Comparison of ENCODE assay signal across 12 mouse cellular contexts in genomic region chr5:24039423-24039822, GRCm38 (mm10). TPM values are rescaled to one million over a fixed set of nuclear protein-coding genes. Genes with fewer than 3 reads are reported as not detected.
DNase-seq lines count a peak whose midpoint lies in the region; ATAC-seq and TF ChIP-seq lines count a peak whose summit lies in the region.
"Had no signal": no experiment of that assay in that cellular context is flagged by ENCODE, and none has a peak within 500 bp of the region (broad histone marks: within the 10 kb centered on the region; RNA-seq: fewer than 3 reads in every experiment).

No protein-coding gene starts in this region.

- H3K4me3 ChIP-seq in heart, embryonic 11.5 days (ENCODE audit: low read depth, low read length) = no peak overlapping the region
- no peak overlapping the region for H3K4me3 ChIP-seq in embryonic fibroblast, embryonic 13.5 days (ENCODE audit: insufficient read depth, low read length)
- no peak overlapping the region for H3K4me3 ChIP-seq in forebrain, embryonic 16.5 days (replicated peaks; ENCODE audit: low read length)
- H3K4me3 ChIP-seq: embryonic facial prominence, embryonic 15.5 days; hindbrain, embryonic 10.5 days had no signal

- H3K4me1 ChIP-seq in heart, embryonic 11.5 days (ENCODE audit: control insufficient read depth, insufficient read depth, low read length) = no peaks in the 10 kb centered on the region
- peaks cover 13% of the 10 kb centered on the region for H3K4me1 ChIP-seq in embryonic fibroblast, embryonic 13.5 days (ENCODE audit: control insufficient read depth, insufficient read depth, low read length)
- no peaks in the 10 kb centered on the region for H3K4me1 ChIP-seq in forebrain, embryonic 16.5 days (replicated peaks; ENCODE audit: control insufficient read depth, insufficient read depth, low read length)
- H3K4me1 ChIP-seq: hindbrain, embryonic 10.5 days had no signal

- no peak overlapping the region for H3K4me2 ChIP-seq in heart, embryonic 11.5 days
- no peak overlapping the region for H3K4me2 ChIP-seq in forebrain, embryonic 16.5 days (ENCODE audit: low read length)
- H3K4me2 ChIP-seq: embryonic facial prominence, embryonic 15.5 days had no signal

- no peaks in the 10 kb centered on the region for H3K27me3 ChIP-seq in heart, embryonic 11.5 days (ENCODE audit: control insufficient read depth, insufficient read depth, low read length)
- H3K27me3 ChIP-seq in forebrain, embryonic 16.5 days (replicated peaks; ENCODE audit: control insufficient read depth, insufficient read depth, low read length) = no peaks in the 10 kb centered on the region
- H3K27me3 ChIP-seq: embryonic facial prominence, embryonic 15.5 days had no signal

- DNase-seq in heart, adult 18-20 months = peak; percentile 61 to 82
- DNase-seq in B cell, adult 2 months = peak; percentile 57 to 69
- DNase-seq in cerebellum, adult 8-10 months = no peak
- DNase-seq in layer of hippocampus, adult 8-10 months (ENCODE audit: low spot score in 2 of 2) = no peak
- DNase-seq: midbrain, embryonic 14.5 days; right cerebral cortex, postnatal 14 days had no signal

- no peaks in the 10 kb centered on the region for H3K36me3 ChIP-seq in heart, embryonic 11.5 days (ENCODE audit: control insufficient read depth, insufficient read depth, low read length)
- H3K36me3 ChIP-seq in forebrain, embryonic 16.5 days (ENCODE audit: control insufficient read depth, insufficient read depth) = no peaks in the 10 kb centered on the region
- H3K36me3 ChIP-seq: embryonic facial prominence, embryonic 15.5 days; hindbrain, embryonic 10.5 days had no signal

- TF ChIP-seq CTCF in embryonic fibroblast, embryonic 13.5 days (IDR thresholded peaks at IDR 0.05; ENCODE audit: borderline replicate concordance, insufficient read depth, low read length) = no peak

- no peak for ATAC-seq in heart, embryonic 11.5 days (replicated peaks; ENCODE audit: insufficient number of reproducible peaks, low FRiP score, low TSS enrichment)
- peak; percentile 63 for ATAC-seq in megakaryocyte progenitor cell, adult 5-6 weeks (replicated peaks; ENCODE audit: poor library complexity)
- no peak for ATAC-seq in forebrain, embryonic 16.5 days

- 88% methylated on average over 5 of the region's 5 CpGs for WGBS in heart, embryonic 11.5 days (ENCODE audit: insufficient replicate concordance)
- 91% methylated on average over 5 of the region's 5 CpGs for WGBS in forebrain, embryonic 16.5 days

- no peak for TF ChIP-seq POLR2A in embryonic fibroblast, embryonic 13.5 days (IDR thresholded peaks at IDR 0.05; ENCODE audit: low read depth, low read length)

- no peak overlapping the region for H3K27ac ChIP-seq in heart, embryonic 11.5 days (ENCODE audit: low read depth, low read length)
- peak overlapping the region; percentile 39; the same call in 1 of the 2 replicates for H3K27ac ChIP-seq in embryonic fibroblast, embryonic 13.5 days (ENCODE audit: insufficient read depth, low read length)
- H3K27ac ChIP-seq in forebrain, embryonic 16.5 days (ENCODE audit: low read length) = no peak overlapping the region
- H3K27ac ChIP-seq: embryonic facial prominence, embryonic 15.5 days; hindbrain, embryonic 10.5 days had no signal

- H3K9ac ChIP-seq in heart, embryonic 11.5 days (ENCODE audit: low read depth, low read length) = no peak overlapping the region
- no peak overlapping the region for H3K9ac ChIP-seq in forebrain, embryonic 16.5 days (replicated peaks; ENCODE audit: low read depth, low read length)
- H3K9ac ChIP-seq: embryonic facial prominence, embryonic 15.5 days had no signal

- H3K9me3 ChIP-seq in heart, embryonic 11.5 days (replicated peaks; ENCODE audit: control insufficient read depth, low read length) = no peaks in the 10 kb centered on the region
- no peaks in the 10 kb centered on the region for H3K9me3 ChIP-seq in forebrain, embryonic 16.5 days (ENCODE audit: control insufficient read depth, low read length)
- H3K9me3 ChIP-seq: embryonic facial prominence, embryonic 15.5 days; hindbrain, embryonic 10.5 days had no signal

RNA-seq across cellular contexts. Expression of gene Fam126a, which starts 8.9 kb away (rescaled TPM):
- total RNA-seq in heart, adult 18-20 months (2021) = 10 to 100 TPM; 37.3 to 42.2 TPM
- 32.7 and 41.2 TPM in 2 replicates for polyA plus RNA-seq in heart, embryonic 11.5 days (2014; fragmentation: Nextera tagmentation; extraction: Ambion mirVana)
- polyA plus RNA-seq in embryonic fibroblast, embryonic 13.5 days (2011; ENCODE audit: insufficient read length, low read depth, missing spikeins) = 38.2 and 47.7 TPM in 2 replicates
- total RNA-seq in megakaryocyte progenitor cell, adult 5-6 weeks (2015) = 14.0 and 16.8 TPM in 2 replicates
- total RNA-seq in megakaryocyte progenitor cell, adult 5-6 weeks (2017) = 12.3 and 19.0 TPM in 2 replicates
- 10 to 100 TPM; 24.2 to 28.1 (median 25.3) TPM for total RNA-seq in layer of hippocampus, adult 8-10 months (2022)
- polyA plus RNA-seq in forebrain, embryonic 16.5 days (2015; fragmentation: Nextera tagmentation; extraction: Ambion mirVana) = 49.9 and 60.2 TPM in 2 replicates

Comparison
In these comparisons a context has a peak if more than half of its experiments do, and no peak if none do; other contexts are left out.
1. DNase-seq: peak in heart, adult 18-20 months (2 of 2) and B cell, adult 2 months (2 of 2); none in cerebellum, adult 8-10 months (single experiment) and layer of hippocampus, adult 8-10 months (0 of 2).